Mouse (Mus musculus): Measurements from ENCODE around the gene Rptn. TPM values are rescaled to one million over a fixed set of nuclear protein-coding genes. Genes with fewer than 3 reads are reported as not detected.
"Not testable (repeated sequence)": the region's sequence is repeated elsewhere in the genome, so short reads cannot be mapped to it uniquely, and the experiment has no call there.

Gene Rptn
- polyA plus RNA-seq, 1 experiment from 2014 or later: not detected

- Histone ChIP-seq H3K4me1 (ENCODE audit: insufficient read depth) (no peaks in the 10 kb centered on the region), H3K4me3 (ENCODE audit: low read depth, low read length) (no peak overlapping the region), H3K9ac (replicated peaks) (no peak overlapping the region), H3K27me3 (ENCODE audit: insufficient read depth, low read length) (no peaks in the 10 kb centered on the region), H3K4me2 (ENCODE audit: low read depth, low read length) (no peak overlapping the region), H3K27ac (ENCODE audit: low read depth) (no peak overlapping the region), H3K9me3 (ENCODE audit: low read length) (no peaks in the 10 kb centered on the region), H3K36me3 (replicated peaks; ENCODE audit: insufficient read depth, low read length) (no peaks in the 10 kb centered on the region)
- no peak for DNase-seq
- ATAC-seq: no peak
- WGBS (ENCODE audit: insufficient replicate concordance): 56% methylated on average over 3 of the region's 3 CpGs
- no peak for TF ChIP-seq CTCF (IDR thresholded peaks at IDR 0.05; ENCODE audit: low read depth)
- TF ChIP-seq EP300 (IDR thresholded peaks at IDR 0.05; ENCODE audit: low read depth): no peak
Measured at GRCm38 (mm10) chr3:93431673-93432072, 38.2 kb downstream of the Rptn start.

GRCm38 (mm10) chr3:93442030-93442429, 48.5 kb downstream of the Rptn start, which contains the start of gene Tchh:
Tchh (plus strand) TSS chr3:93442330.
- Histone ChIP-seq H3K4me2 (ENCODE audit: low read depth, low read length) (no peak within 1 kb of the TSS), H3K27ac (ENCODE audit: low read depth) (no peak within 1 kb of the TSS), H3K4me3 (ENCODE audit: low read depth, low read length) (0 out of 2 replicates have a peak within 1 kb of the TSS, but pooled peaks have one; percentile 51), H3K9ac (replicated peaks) (no peak within 1 kb of the TSS), H3K4me1 (ENCODE audit: insufficient read depth) (peaks cover 19% of the 10 kb centered on the region), H3K9me3 (ENCODE audit: low read length) (no peaks in the 10 kb centered on the region), H3K27me3 (ENCODE audit: insufficient read depth, low read length) (peaks cover 49% of the 10 kb centered on the region), H3K36me3 (replicated peaks; ENCODE audit: insufficient read depth, low read length) (no peaks in the 10 kb centered on the region)
- ATAC-seq: no peak
- TF ChIP-seq EP300 (IDR thresholded peaks at IDR 0.05; ENCODE audit: low read depth) (no peak), CTCF (IDR thresholded peaks at IDR 0.05; ENCODE audit: low read depth) (no peak)
- 76% methylated on average over 1 of the region's 1 CpGs for WGBS (ENCODE audit: insufficient replicate concordance)
- DNase-seq: no peak

GRCm38 (mm10) chr3:93443501-93444101, 50.1 kb downstream of the Rptn start:
- Histone ChIP-seq H3K4me3 (ENCODE audit: low read depth, low read length) (peak overlapping the region; percentile 51), H3K27me3 (ENCODE audit: insufficient read depth, low read length) (peaks cover 60% of the 10 kb centered on the region), H3K4me1 (ENCODE audit: insufficient read depth) (peaks cover 19% of the 10 kb centered on the region), H3K9ac (replicated peaks) (no peak overlapping the region), H3K9me3 (ENCODE audit: low read length) (no peaks in the 10 kb centered on the region), H3K27ac (ENCODE audit: low read depth) (no peak overlapping the region), H3K4me2 (ENCODE audit: low read depth, low read length) (peak overlapping the region; percentile 87), H3K36me3 (replicated peaks; ENCODE audit: insufficient read depth, low read length) (no peaks in the 10 kb centered on the region)
- TF ChIP-seq EP300 (IDR thresholded peaks at IDR 0.05; ENCODE audit: low read depth) (no peak), CTCF (IDR thresholded peaks at IDR 0.05; ENCODE audit: low read depth) (no peak)
- DNase-seq (peak; percentile 17), ATAC-seq (no peak)
- WGBS (ENCODE audit: insufficient replicate concordance): 2% methylated on average over 38 of the region's 38 CpGs

- Histone ChIP-seq H3K9me3 (ENCODE audit: low read length) (no peaks in the 10 kb centered on the region), H3K4me3 (ENCODE audit: low read depth, low read length) (peak overlapping the region; percentile 51), H3K4me1 (ENCODE audit: insufficient read depth) (peaks cover 19% of the 10 kb centered on the region), H3K36me3 (replicated peaks; ENCODE audit: insufficient read depth, low read length) (no peaks in the 10 kb centered on the region), H3K4me2 (ENCODE audit: low read depth, low read length) (peak overlapping the region; percentile 87), H3K27me3 (ENCODE audit: insufficient read depth, low read length) (peaks cover 60% of the 10 kb centered on the region), H3K9ac (replicated peaks) (peak overlapping the region; percentile 11; the same call in 1 of the 2 replicates), H3K27ac (ENCODE audit: low read depth) (no peak overlapping the region)
- no peak for TF ChIP-seq CTCF (IDR thresholded peaks at IDR 0.05; ENCODE audit: low read depth)
- no peak for TF ChIP-seq EP300 (IDR thresholded peaks at IDR 0.05; ENCODE audit: low read depth)
- peak; percentile 73 for ATAC-seq
- peak; percentile 55 for DNase-seq
- 1% methylated on average over 56 of the region's 56 CpGs for WGBS (ENCODE audit: insufficient replicate concordance)
Measured at GRCm38 (mm10) chr3:93444343-93445164, 51.1 kb downstream of the Rptn start.

DNA sequence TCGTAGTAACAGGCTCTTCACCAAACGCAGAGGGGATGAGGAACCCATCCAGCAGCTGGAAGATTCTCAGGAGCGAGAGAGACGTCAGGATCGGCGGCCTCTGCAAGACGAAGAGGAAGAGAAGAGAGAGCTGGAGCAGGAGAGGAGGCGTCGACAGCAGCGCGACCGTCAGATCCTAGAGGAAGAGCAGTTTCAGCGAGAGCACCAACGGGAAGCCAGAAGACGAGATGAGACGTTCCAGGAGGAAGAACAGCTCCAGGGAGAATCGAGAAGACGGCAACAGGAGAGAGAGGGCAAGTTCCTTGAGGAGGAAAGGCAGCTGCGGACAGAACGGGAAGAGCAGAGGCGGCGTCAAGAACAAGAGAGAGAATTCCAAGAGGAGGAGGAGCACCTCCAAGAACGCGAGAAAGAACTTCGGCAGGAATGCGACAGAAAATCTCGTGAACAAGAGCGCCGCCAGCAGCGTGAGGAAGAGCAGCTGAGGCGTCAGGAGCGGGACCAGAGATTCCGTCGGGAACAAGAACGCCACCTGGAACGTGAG, 51.7 kb downstream of the Rptn start:
- Histone ChIP-seq H3K27me3 (ENCODE audit: insufficient read depth, low read length) (peaks cover 60% of the 10 kb centered on the region), H3K9me3 (ENCODE audit: low read length) (no peaks in the 10 kb centered on the region), H3K4me2 (ENCODE audit: low read depth, low read length) (peak overlapping the region; percentile 87), H3K9ac (replicated peaks) (peak overlapping the region; percentile 11; the same call in 1 of the 2 replicates), H3K4me1 (ENCODE audit: insufficient read depth) (peaks cover 19% of the 10 kb centered on the region), H3K36me3 (replicated peaks; ENCODE audit: insufficient read depth, low read length) (no peaks in the 10 kb centered on the region), H3K4me3 (ENCODE audit: low read depth, low read length) (peak overlapping the region; percentile 51), H3K27ac (ENCODE audit: low read depth) (no peak overlapping the region)
- ATAC-seq (no peak), DNase-seq (peak; percentile 15)
- WGBS (ENCODE audit: insufficient replicate concordance): 1% methylated on average over 36 of the region's 36 CpGs
- TF ChIP-seq CTCF (IDR thresholded peaks at IDR 0.05; ENCODE audit: low read depth): no peak
- no peak for TF ChIP-seq EP300 (IDR thresholded peaks at IDR 0.05; ENCODE audit: low read depth)

DNA sequence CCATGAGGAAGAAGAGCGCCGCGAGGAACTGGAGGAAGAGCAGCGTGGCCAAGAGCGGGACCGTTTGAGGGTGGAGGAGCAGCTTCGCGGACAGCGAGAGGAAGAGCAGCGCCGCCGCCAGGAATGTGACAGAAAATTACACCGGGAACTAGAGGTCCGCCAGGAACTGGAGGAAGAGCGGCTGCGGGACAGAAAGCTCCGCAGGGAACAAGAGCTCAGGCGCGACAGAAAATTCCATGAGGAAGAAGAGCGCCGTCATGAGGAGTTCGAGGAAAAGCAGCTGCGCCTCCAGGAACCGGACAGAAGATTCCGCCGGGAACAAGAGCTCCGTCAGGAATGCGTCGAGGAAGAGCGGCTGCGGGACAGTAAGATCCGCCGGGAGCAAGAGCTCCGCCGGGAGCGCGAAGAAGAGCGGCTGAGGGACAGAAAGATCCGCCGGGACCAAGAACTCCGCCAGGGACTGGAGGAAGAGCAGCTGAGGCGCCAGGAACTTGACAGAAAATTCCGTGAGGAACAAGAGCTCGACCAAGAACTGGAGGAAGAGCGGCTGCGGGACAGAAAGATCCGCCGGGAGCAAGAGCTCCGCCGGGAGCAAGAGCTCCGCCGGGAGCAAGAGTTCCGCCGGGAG, 52.7 kb downstream of the Rptn start:
- DNase-seq (peak; percentile 20), ATAC-seq (no peak)
- 1% methylated on average over 54 of the region's 54 CpGs for WGBS (ENCODE audit: insufficient replicate concordance)
- no peaks in the 10 kb centered on the region for H3K9me3 ChIP-seq (ENCODE audit: low read length)
- H3K9ac ChIP-seq (replicated peaks): no peak overlapping the region
- H3K27ac ChIP-seq (ENCODE audit: low read depth): no peak overlapping the region
- no peaks in the 10 kb centered on the region for H3K36me3 ChIP-seq (replicated peaks; ENCODE audit: insufficient read depth, low read length)
- H3K4me3 ChIP-seq (ENCODE audit: low read depth, low read length): peak overlapping the region; percentile 52
- TF ChIP-seq CTCF (IDR thresholded peaks at IDR 0.05; ENCODE audit: low read depth): peak; percentile 14; the same call in 1 of the 2 replicates
- no peak for TF ChIP-seq EP300 (IDR thresholded peaks at IDR 0.05; ENCODE audit: low read depth)
- H3K27me3 ChIP-seq (ENCODE audit: insufficient read depth, low read length): peaks cover 56% of the 10 kb centered on the region
- H3K4me2 ChIP-seq (ENCODE audit: low read depth, low read length): peak overlapping the region; percentile 87
- peaks cover 19% of the 10 kb centered on the region for H3K4me1 ChIP-seq (ENCODE audit: insufficient read depth)

DNA sequence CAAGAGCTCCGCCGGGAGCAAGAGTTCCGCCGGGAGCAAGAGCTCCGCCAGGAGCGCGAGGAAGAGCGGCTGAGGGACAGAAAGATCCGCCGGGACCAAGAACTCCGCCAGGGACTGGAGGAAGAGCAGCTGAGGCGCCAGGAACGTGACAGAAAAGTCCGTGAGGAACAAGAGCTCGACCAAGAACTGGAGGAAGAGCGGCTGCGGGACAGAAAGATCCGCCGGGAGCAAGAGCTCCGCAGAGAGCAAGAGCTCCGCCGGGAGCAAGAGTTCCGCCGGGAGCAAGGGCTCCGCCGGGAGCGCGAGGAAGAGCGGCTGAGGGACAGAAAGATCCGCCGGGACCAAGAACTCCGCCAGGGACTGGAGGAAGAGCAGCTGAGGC, 53.2 kb downstream of the Rptn start:
- H3K9me3 ChIP-seq (ENCODE audit: low read length); H3K27ac ChIP-seq (ENCODE audit: low read depth); ATAC-seq; DNase-seq; H3K36me3 ChIP-seq (replicated peaks; ENCODE audit: insufficient read depth, low read length): not testable (repeated sequence)
- H3K4me2 ChIP-seq (ENCODE audit: low read depth, low read length): peak overlapping the region; percentile 87
- under 1% methylated on average over 32 of the region's 32 CpGs for WGBS (ENCODE audit: insufficient replicate concordance)
- H3K9ac ChIP-seq (replicated peaks): peak overlapping the region; percentile 16; the same call in 1 of the 2 replicates
- peaks cover 56% of the 10 kb centered on the region for H3K27me3 ChIP-seq (ENCODE audit: insufficient read depth, low read length)
- peak overlapping the region; percentile 52 for H3K4me3 ChIP-seq (ENCODE audit: low read depth, low read length)
- peaks cover 19% of the 10 kb centered on the region for H3K4me1 ChIP-seq (ENCODE audit: insufficient read depth)
